Mouse (Mus musculus) gastrocnemius, postnatal 10 days (tissue): ENCODE data around the gene Mapkap1. TPM values are rescaled to one million over a fixed set of nuclear protein-coding genes. Genes with fewer than 3 reads are reported as not detected.

Experiments
- DNase-seq: peaks from one replicate; pipeline ENCODE4 v3.0.0; 2021; ENCODE audit warnings: mixed read lengths
- total RNA-seq, 2 experiments: library from RNA; stranded (reverse); gene quantifications; 2 replicates each; pipeline ENCODE4 v1.2.3; 2021

The Mapkap1 gene
- total RNA-seq, 2 experiments from 2014 or later: 41.7 to 53.0 TPM

GRCm38 (mm10) chr2:34573073-34573472 is 166.5 kb downstream of the Mapkap1 start:
- no peak for DNase-seq

GRCm38 (mm10) chr2:34588546-34588945 is 182.0 kb downstream of the Mapkap1 start:
- no peak for DNase-seq

GRCm38 (mm10) chr2:34591721-34592360 is 185.3 kb downstream of the Mapkap1 start:
- no peak for DNase-seq

GRCm38 (mm10) chr2:34592361-34592960 is 185.9 kb downstream of the Mapkap1 start:
- no peak for DNase-seq

- DNase-seq: no peak
Measured at GRCm38 (mm10) chr2:34594001-34594400, 187.4 kb downstream of the Mapkap1 start.

- DNase-seq: no peak
Measured at GRCm38 (mm10) chr2:34599606-34600255, 193.2 kb downstream of the Mapkap1 start.

GRCm38 (mm10) chr2:34600734-34601133 is 194.2 kb downstream of the Mapkap1 start:
- no peak for DNase-seq

- DNase-seq: no peak
Measured at GRCm38 (mm10) chr2:34602111-34602541, 195.6 kb downstream of the Mapkap1 start.

- DNase-seq: no peak
Measured at GRCm38 (mm10) chr2:34602896-34603295, 196.3 kb downstream of the Mapkap1 start.

- no peak for DNase-seq
Measured at GRCm38 (mm10) chr2:34603653-34604214, 197.2 kb downstream of the Mapkap1 start.

GRCm38 (mm10) chr2:34605040-34605439 is 198.5 kb downstream of the Mapkap1 start:
- DNase-seq: no peak

- DNase-seq: no peak
Measured at GRCm38 (mm10) chr2:34608917-34609316, 202.3 kb downstream of the Mapkap1 start.

- DNase-seq: no peak
Measured at GRCm38 (mm10) chr2:34609516-34609915, 202.9 kb downstream of the Mapkap1 start.

- DNase-seq: no peak
Measured at GRCm38 (mm10) chr2:34620778-34621415, 214.3 kb downstream of the Mapkap1 start.

GRCm38 (mm10) chr2:34621485-34621884 is 214.9 kb downstream of the Mapkap1 start:
- DNase-seq: no peak

GRCm38 (mm10) chr2:34622518-34622917 is 215.9 kb downstream of the Mapkap1 start:
- DNase-seq: peak; percentile 57

- no peak for DNase-seq
Measured at GRCm38 (mm10) chr2:34623181-34623580, 216.6 kb downstream of the Mapkap1 start.

GRCm38 (mm10) chr2:34624076-34624475 is 217.5 kb downstream of the Mapkap1 start:
- DNase-seq: no peak

- DNase-seq: no peak
Measured at GRCm38 (mm10) chr2:34627328-34628226, 221.0 kb downstream of the Mapkap1 start.

- no peak for DNase-seq
Measured at GRCm38 (mm10) chr2:34628903-34629540, 222.5 kb downstream of the Mapkap1 start.

- DNase-seq: no peak
Measured at GRCm38 (mm10) chr2:34629758-34630157, 223.2 kb downstream of the Mapkap1 start.
